Mouse (Mus musculus): ENCODE data around the gene Zfp292.

Zfp292 gene

GRCm38 (mm10) chr4:34796294-34796693 lies 86.5 kb downstream of the Zfp292 start:
- DNase-seq (ENCODE audit: low spot score in 2 of 2) = no peak

GRCm38 (mm10) chr4:34786476-34786875 lies 96.3 kb downstream of the Zfp292 start:
- DNase-seq (ENCODE audit: low spot score in 2 of 2) = no peak

DNA sequence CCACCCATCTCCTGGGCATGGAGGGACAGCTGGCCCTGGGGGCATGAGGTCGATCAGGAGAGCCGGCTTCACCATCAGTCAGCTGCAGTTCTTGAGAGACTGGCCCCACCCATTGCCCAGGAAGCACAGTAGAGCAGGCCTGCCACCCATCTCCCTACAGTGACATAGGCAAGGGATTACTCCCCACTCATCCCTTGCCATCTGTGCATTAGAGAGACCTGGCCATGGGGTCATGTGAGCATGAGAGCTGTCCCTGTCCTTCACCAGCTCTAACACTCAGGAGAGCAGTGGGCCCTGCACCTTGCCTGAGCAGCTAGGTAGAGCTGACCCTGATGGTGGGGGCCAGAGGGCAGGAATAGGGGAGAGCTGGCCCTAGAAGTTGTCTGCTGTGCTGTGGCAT lies 97.1 kb downstream of the Zfp292 start:
- DNase-seq (ENCODE audit: low spot score in 2 of 2) = no peak

- DNase-seq (ENCODE audit: low spot score in 2 of 2) = no peak
Observed at GRCm38 (mm10) chr4:34784865-34785264, 97.9 kb downstream of the Zfp292 start.

- peak in 1 of 2 experiments; percentile 17 for DNase-seq (ENCODE audit: low spot score in 2 of 2)
Observed at GRCm38 (mm10) chr4:34782730-34783129, 100.0 kb downstream of the Zfp292 start.

DNA sequence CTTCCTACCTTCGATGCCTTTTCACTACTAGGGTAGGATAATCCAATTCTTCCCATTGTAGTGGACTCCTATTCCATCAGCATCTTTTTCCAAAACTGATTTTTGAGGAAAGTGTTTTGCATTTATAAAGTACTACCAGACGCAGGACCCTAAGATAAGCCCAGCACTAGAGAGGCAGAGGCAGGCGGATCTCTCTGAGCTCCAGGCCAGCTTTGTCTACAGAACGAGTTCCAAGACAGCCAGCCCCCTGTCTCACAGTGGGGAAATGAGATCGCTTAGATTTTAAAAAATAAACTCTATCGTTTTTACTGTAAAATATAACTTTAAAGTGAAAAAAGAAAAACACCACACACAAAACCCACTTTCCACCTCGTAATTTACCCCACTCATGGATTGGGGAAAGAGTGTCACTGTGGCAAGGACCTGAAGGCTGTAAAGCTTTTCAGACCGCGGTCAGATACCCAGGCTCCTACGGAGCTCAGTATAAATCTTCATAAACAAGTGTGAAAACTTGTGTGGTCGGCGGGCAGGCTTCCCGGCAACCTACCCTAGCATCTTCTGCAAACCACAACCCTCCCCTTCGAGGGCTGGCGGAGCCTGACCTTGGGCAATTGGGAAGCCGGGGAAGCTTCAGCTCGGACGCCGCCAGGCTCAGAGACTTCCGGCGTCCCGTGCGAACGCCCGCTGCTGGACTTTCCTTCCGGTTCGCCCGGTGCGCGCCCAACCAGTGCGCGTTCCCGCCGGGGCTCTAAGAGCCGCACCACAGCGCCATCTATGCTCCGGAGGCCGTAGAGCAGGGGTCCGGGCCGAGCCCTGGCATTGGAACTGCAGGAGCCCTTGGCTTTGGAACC lies 104.9 kb downstream of the Zfp292 start, which contains the start of gene Smim8:
Smim8 (minus strand) TSS at position 747 of the 851 bp plus-strand sequence.
- DNase-seq (ENCODE audit: low spot score in 2 of 2) = peak; percentile 92 to 96

- DNase-seq (ENCODE audit: low spot score in 2 of 2) = no peak
Observed at GRCm38 (mm10) chr4:34771652-34772371, 110.9 kb downstream of the Zfp292 start.

DNA sequence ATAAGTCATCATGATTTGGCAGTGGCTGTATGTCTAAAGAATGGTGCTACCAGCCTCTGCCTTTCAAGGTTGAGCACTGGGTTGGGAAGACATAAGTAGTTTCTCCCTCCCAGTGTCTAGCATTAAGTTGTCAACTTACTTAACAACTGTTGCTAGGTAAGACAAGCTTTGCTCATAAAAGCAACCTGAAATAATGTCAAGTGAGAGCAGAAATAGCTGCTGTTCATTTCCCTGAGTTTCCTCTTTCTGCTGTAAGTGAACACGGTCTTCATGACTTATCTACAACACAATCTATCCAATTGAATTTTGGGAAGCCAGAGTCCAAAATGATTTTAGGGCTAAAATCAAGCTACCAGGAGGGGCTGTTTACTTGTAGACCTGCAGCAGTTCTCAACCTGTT lies 126.6 kb downstream of the Zfp292 start, which contains the start of gene Gm136:
Gm136 (minus strand) TSS at position 101 of the 400 bp plus-strand sequence.
- no peak for DNase-seq (ENCODE audit: low spot score in 2 of 2)

All from cerebellum, postnatal 4 days (tissue).